Mouse (Mus musculus): ENCODE results near the gene Gtpbp2. TPM values are rescaled to one million over a fixed set of nuclear protein-coding genes. Genes with fewer than 3 reads are reported as not detected.
A peak's percentile ranks its signal among the peaks of the same experiment; 100 is the strongest.

Gene Gtpbp2
- polyA plus RNA-seq, 1 experiment, result 125 TPM

DNA sequence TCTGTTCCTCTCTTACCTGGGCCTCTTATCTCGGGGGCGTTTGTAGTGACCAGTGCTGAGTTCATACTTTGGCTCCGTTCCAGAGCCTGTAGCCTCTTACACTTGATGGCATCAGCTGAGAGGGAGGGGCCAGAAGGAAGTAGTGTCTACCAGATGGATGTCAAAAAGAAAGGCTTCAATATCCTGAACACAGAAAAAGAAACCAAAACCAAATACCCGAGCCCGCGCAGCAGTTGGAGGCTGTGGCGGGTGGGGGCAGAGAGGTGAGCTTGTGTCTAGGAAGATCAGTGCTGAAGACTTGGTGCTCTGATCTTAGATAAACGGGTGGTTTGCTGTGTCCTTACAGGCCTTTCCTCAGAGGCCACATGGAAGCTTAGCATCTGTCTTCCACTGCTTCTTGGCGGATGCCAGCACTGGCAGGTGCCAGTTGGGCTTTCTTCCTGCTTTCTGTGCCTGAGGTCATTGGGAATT is 2.2 kb downstream of the Gtpbp2 start:
- no peak for TF ChIP-seq USF1 (IDR thresholded peaks at IDR 0.05; ENCODE audit: low read depth)
- no peak for TF ChIP-seq REST (IDR thresholded peaks at IDR 0.05; ENCODE audit: insufficient read depth, insufficient read length)
- no peak for TF ChIP-seq SRF (IDR thresholded peaks at IDR 0.05; ENCODE audit: control insufficient read depth, insufficient read length, low read depth)
- TF ChIP-seq MYOG (IDR thresholded peaks at IDR 0.05; ENCODE audit: control insufficient read depth in 1 of 3, insufficient read depth in 1 of 3, insufficient read length in 2 of 3, low read depth in 2 of 3), result peak in 1 of 3 experiments; percentile 32
- peak; percentile 95 for TF ChIP-seq CEBPB (IDR thresholded peaks at IDR 0.05; ENCODE audit: insufficient read depth, poor library complexity, severe bottlenecking)
- no peak for TF ChIP-seq TCF3 (IDR thresholded peaks at IDR 0.05; ENCODE audit: insufficient read length, low read depth)
- TF ChIP-seq MAX (IDR thresholded peaks at IDR 0.05; ENCODE audit: low read depth), result no peak
- TF ChIP-seq MYOD1 (IDR thresholded peaks at IDR 0.05; ENCODE audit: control insufficient read depth in 1 of 3, insufficient read length in 2 of 3, low read depth in 2 of 3), result peak in 1 of 3 experiments; percentile 39
- TF ChIP-seq E2F4 (IDR thresholded peaks at IDR 0.05; ENCODE audit: insufficient read depth), result no peak
- no peak for TF ChIP-seq POLR2AphosphoS2 (IDR thresholded peaks at IDR 0.05; ENCODE audit: insufficient read length, low read depth)
- TF ChIP-seq TCF12 (IDR thresholded peaks at IDR 0.05; ENCODE audit: insufficient read depth, poor library complexity, severe bottlenecking), result no peak
- no peak for TF ChIP-seq POLR2A (IDR thresholded peaks at IDR 0.05; ENCODE audit: insufficient read length, low read depth)
- Histone ChIP-seq H3K4me3 (peak overlapping the region; percentile 94), H3ac (ENCODE audit: control insufficient read depth, insufficient read length) (no peak overlapping the region), H3K36me3 (ENCODE audit: control insufficient read depth, insufficient read depth) (peaks cover 41% of the 10 kb centered on the region), H3K79me2 (ENCODE audit: control insufficient read depth, insufficient read depth) (peaks cover 38% of the 10 kb centered on the region), H3K27me3 (ENCODE audit: control insufficient read depth, insufficient read depth, insufficient read length) (no peaks in the 10 kb centered on the region), H3K4me2 (ENCODE audit: low read depth) (peak overlapping the region; percentile 79)

DNA sequence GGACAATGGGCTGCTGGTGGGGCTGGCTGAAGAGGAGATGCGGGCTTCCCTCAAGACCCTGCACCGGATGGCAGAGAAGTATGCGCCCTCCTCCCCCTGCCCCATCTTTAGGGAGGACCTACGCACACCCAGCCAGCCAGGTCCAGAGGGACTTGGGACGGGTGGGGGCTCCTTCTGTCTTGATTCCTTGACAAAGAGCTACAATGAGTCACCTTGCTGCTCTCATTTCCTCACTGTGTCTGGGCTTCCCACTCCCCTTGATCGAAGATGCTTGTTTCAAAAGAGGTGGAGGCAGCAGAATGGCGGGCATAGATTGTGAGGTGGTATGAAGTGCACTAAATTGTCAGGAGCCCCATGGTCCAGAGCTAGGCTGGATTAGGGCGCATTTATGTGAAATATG is 3.5 kb downstream of the Gtpbp2 start:
- no peak overlapping the region for H3ac ChIP-seq (ENCODE audit: control insufficient read depth, insufficient read length)
- H3K4me2 ChIP-seq (ENCODE audit: low read depth), result peak overlapping the region; percentile 79
- no peaks in the 10 kb centered on the region for H3K27me3 ChIP-seq (ENCODE audit: control insufficient read depth, insufficient read depth, insufficient read length)
- peaks cover 38% of the 10 kb centered on the region for H3K79me2 ChIP-seq (ENCODE audit: control insufficient read depth, insufficient read depth)
- TF ChIP-seq REST (IDR thresholded peaks at IDR 0.05; ENCODE audit: insufficient read depth, insufficient read length) (no peak), POLR2AphosphoS2 (IDR thresholded peaks at IDR 0.05; ENCODE audit: insufficient read length, low read depth) (no peak), E2F4 (IDR thresholded peaks at IDR 0.05; ENCODE audit: insufficient read depth) (no peak), MAX (IDR thresholded peaks at IDR 0.05; ENCODE audit: low read depth) (no peak), MYOG (IDR thresholded peaks at IDR 0.05; ENCODE audit: control insufficient read depth in 1 of 3, insufficient read depth in 1 of 3, insufficient read length in 2 of 3, low read depth in 2 of 3) (no peak), SRF (IDR thresholded peaks at IDR 0.05; ENCODE audit: control insufficient read depth, insufficient read length, low read depth) (no peak), MYOD1 (IDR thresholded peaks at IDR 0.05; ENCODE audit: control insufficient read depth in 1 of 3, insufficient read length in 2 of 3, low read depth in 2 of 3) (no peak), CEBPB (IDR thresholded peaks at IDR 0.05; ENCODE audit: insufficient read depth, poor library complexity, severe bottlenecking) (no peak), USF1 (IDR thresholded peaks at IDR 0.05; ENCODE audit: low read depth) (no peak)
- H3K36me3 ChIP-seq (ENCODE audit: control insufficient read depth, insufficient read depth), result peaks cover 53% of the 10 kb centered on the region
- peak overlapping the region; percentile 94 for H3K4me3 ChIP-seq

GRCm38 (mm10) chr17:46164791-46165190 is 4.0 kb downstream of the Gtpbp2 start:
- H3ac ChIP-seq (ENCODE audit: control insufficient read depth, insufficient read length), result no peak overlapping the region
- no peaks in the 10 kb centered on the region for H3K27me3 ChIP-seq (ENCODE audit: control insufficient read depth, insufficient read depth, insufficient read length)
- H3K79me2 ChIP-seq (ENCODE audit: control insufficient read depth, insufficient read depth), result peaks cover 38% of the 10 kb centered on the region
- no peak overlapping the region for H3K4me3 ChIP-seq
- H3K36me3 ChIP-seq (ENCODE audit: control insufficient read depth, insufficient read depth), result peaks cover 58% of the 10 kb centered on the region
- TF ChIP-seq SRF (IDR thresholded peaks at IDR 0.05; ENCODE audit: control insufficient read depth, insufficient read length, low read depth) (no peak), REST (IDR thresholded peaks at IDR 0.05; ENCODE audit: insufficient read depth, insufficient read length) (no peak), MYOG (IDR thresholded peaks at IDR 0.05; ENCODE audit: control insufficient read depth in 1 of 3, insufficient read depth in 1 of 3, insufficient read length in 2 of 3, low read depth in 2 of 3) (no peak), POLR2AphosphoS2 (IDR thresholded peaks at IDR 0.05; ENCODE audit: insufficient read length, low read depth) (no peak), TCF3 (IDR thresholded peaks at IDR 0.05; ENCODE audit: insufficient read length, low read depth) (no peak), MYOD1 (IDR thresholded peaks at IDR 0.05; ENCODE audit: control insufficient read depth in 1 of 3, insufficient read length in 2 of 3, low read depth in 2 of 3) (no peak), POLR2A (IDR thresholded peaks at IDR 0.05; ENCODE audit: insufficient read length, low read depth) (no peak), E2F4 (IDR thresholded peaks at IDR 0.05; ENCODE audit: insufficient read depth) (no peak), USF1 (IDR thresholded peaks at IDR 0.05; ENCODE audit: low read depth) (no peak), CEBPB (IDR thresholded peaks at IDR 0.05; ENCODE audit: insufficient read depth, poor library complexity, severe bottlenecking) (no peak), MAX (IDR thresholded peaks at IDR 0.05; ENCODE audit: low read depth) (no peak), TCF12 (IDR thresholded peaks at IDR 0.05; ENCODE audit: insufficient read depth, poor library complexity, severe bottlenecking) (no peak)
- no peak overlapping the region for H3K4me2 ChIP-seq (ENCODE audit: low read depth)

DNA sequence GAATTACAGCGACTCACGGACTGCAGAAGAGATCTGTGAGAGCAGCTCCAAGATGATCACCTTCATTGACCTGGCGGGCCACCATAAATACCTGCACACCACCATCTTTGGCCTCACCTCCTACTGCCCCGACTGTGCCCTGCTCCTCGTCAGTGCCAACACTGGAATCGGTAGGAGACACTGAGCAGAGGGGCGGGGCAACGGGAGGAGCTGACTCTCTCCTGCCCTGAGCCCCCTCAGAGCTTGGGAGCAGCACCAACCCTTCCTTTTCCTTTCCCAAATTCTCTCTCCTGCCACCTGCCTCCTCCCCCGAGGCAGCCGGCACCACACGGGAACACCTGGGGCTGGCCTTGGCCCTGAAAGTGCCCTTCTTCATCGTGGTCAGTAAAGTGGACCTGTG is 4.6 kb downstream of the Gtpbp2 start:
- Histone ChIP-seq H3K4me2 (ENCODE audit: low read depth) (no peak overlapping the region), H3K4me3 (no peak overlapping the region), H3ac (ENCODE audit: control insufficient read depth, insufficient read length) (no peak overlapping the region), H3K79me2 (ENCODE audit: control insufficient read depth, insufficient read depth) (peaks cover 38% of the 10 kb centered on the region), H3K36me3 (ENCODE audit: control insufficient read depth, insufficient read depth) (peaks cover 65% of the 10 kb centered on the region), H3K27me3 (ENCODE audit: control insufficient read depth, insufficient read depth, insufficient read length) (no peaks in the 10 kb centered on the region)
- TF ChIP-seq MAX (IDR thresholded peaks at IDR 0.05; ENCODE audit: low read depth), result no peak
- peak; percentile 50 for TF ChIP-seq POLR2AphosphoS2 (IDR thresholded peaks at IDR 0.05; ENCODE audit: insufficient read length, low read depth)
- TF ChIP-seq E2F4 (IDR thresholded peaks at IDR 0.05; ENCODE audit: insufficient read depth), result no peak
- TF ChIP-seq CEBPB (IDR thresholded peaks at IDR 0.05; ENCODE audit: insufficient read depth, poor library complexity, severe bottlenecking), result no peak

GRCm38 (mm10) chr17:46166270-46166669 is 5.4 kb downstream of the Gtpbp2 start:
- Histone ChIP-seq H3K27me3 (ENCODE audit: control insufficient read depth, insufficient read depth, insufficient read length) (no peaks in the 10 kb centered on the region), H3K4me3 (no peak overlapping the region), H3K4me2 (ENCODE audit: low read depth) (no peak overlapping the region), H3K36me3 (ENCODE audit: control insufficient read depth, insufficient read depth) (peaks cover 72% of the 10 kb centered on the region), H3K79me2 (ENCODE audit: control insufficient read depth, insufficient read depth) (peaks cover 34% of the 10 kb centered on the region), H3ac (ENCODE audit: control insufficient read depth, insufficient read length) (no peak overlapping the region)
- no peak for TF ChIP-seq CEBPB (IDR thresholded peaks at IDR 0.05; ENCODE audit: insufficient read depth, poor library complexity, severe bottlenecking)
- no peak for TF ChIP-seq MAX (IDR thresholded peaks at IDR 0.05; ENCODE audit: low read depth)
- no peak for TF ChIP-seq TCF12 (IDR thresholded peaks at IDR 0.05; ENCODE audit: insufficient read depth, poor library complexity, severe bottlenecking)
- no peak for TF ChIP-seq E2F4 (IDR thresholded peaks at IDR 0.05; ENCODE audit: insufficient read depth)
- TF ChIP-seq MYOD1 (IDR thresholded peaks at IDR 0.05; ENCODE audit: control insufficient read depth in 1 of 3, insufficient read length in 2 of 3, low read depth in 2 of 3), result no peak
- TF ChIP-seq POLR2AphosphoS2 (IDR thresholded peaks at IDR 0.05; ENCODE audit: insufficient read length, low read depth), result no peak
- TF ChIP-seq REST (IDR thresholded peaks at IDR 0.05; ENCODE audit: insufficient read depth, insufficient read length), result no peak
- no peak for TF ChIP-seq SRF (IDR thresholded peaks at IDR 0.05; ENCODE audit: control insufficient read depth, insufficient read length, low read depth)
- no peak for TF ChIP-seq POLR2A (IDR thresholded peaks at IDR 0.05; ENCODE audit: insufficient read length, low read depth)

Data from myocyte (in vitro differentiated cells).